ENCODE assay signal across 8 mouse cellular contexts in the genomic region with DNA sequence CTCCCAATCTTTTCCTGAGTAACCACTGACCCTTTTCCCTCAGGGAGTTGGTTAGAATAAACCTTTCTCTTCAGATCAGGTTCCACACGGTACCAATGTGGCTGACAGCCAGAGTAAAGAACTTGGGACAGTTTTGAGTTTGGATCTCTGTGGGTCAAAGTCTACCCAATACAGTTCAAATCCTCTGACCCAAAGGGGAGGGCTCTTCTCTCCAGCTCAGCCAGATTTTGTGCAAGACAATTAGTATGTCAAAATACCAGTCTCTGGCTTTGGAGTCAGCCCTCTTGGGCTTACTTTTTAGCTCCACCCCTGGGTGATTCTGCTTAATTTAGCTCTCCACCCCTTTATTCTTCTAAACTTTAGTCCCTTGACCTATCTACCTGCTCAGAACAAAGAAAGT. TPM values are rescaled to one million over a fixed set of nuclear protein-coding genes. Genes with fewer than 3 reads are reported as not detected.
DNase-seq lines count a peak whose midpoint lies in the region; ATAC-seq and TF ChIP-seq lines count a peak whose summit lies in the region.

No protein-coding gene starts in this region.

- peak overlapping the region; percentile 95 for H3K27ac ChIP-seq in forebrain, postnatal 0 days (ENCODE audit: low read depth, low read length)
- H3K27ac ChIP-seq in limb, embryonic 13.5 days, result peak overlapping the region; percentile 97
- H3K27ac ChIP-seq in neural tube, embryonic 12.5 days, result no peak overlapping the region

- peaks cover 62% of the 10 kb centered on the region for H3K4me1 ChIP-seq in E14TG2a.4 (replicated peaks; ENCODE audit: low read depth, low read length)
- H3K4me1 ChIP-seq in forebrain, postnatal 0 days (ENCODE audit: insufficient read depth), result peaks cover 11% of the 10 kb centered on the region
- peaks cover 48% of the 10 kb centered on the region for H3K4me1 ChIP-seq in limb, embryonic 13.5 days
- peaks cover 20% of the 10 kb centered on the region for H3K4me1 ChIP-seq in neural tube, embryonic 12.5 days

- no peaks in the 10 kb centered on the region for H3K9me3 ChIP-seq in E14TG2a.4 (ENCODE audit: low read length)
- no peaks in the 10 kb centered on the region for H3K9me3 ChIP-seq in forebrain, postnatal 0 days (ENCODE audit: low read length)
- H3K9me3 ChIP-seq in limb, embryonic 13.5 days, result no peaks in the 10 kb centered on the region
- no peaks in the 10 kb centered on the region for H3K9me3 ChIP-seq in neural tube, embryonic 12.5 days

- TF ChIP-seq CTCF in E14TG2a.4 (conservative IDR thresholded peaks at IDR 0.05; ENCODE audit: low read length), result no peak
- no peak for TF ChIP-seq CTCF in forebrain, postnatal 0 days (IDR thresholded peaks at IDR 0.05; ENCODE audit: low read depth)

- ATAC-seq in forebrain, postnatal 0 days, result no peak
- no peak for ATAC-seq in limb, embryonic 13.5 days (ENCODE audit: low FRiP score, low read depth)
- ATAC-seq in neural tube, embryonic 12.5 days (ENCODE audit: low FRiP score, low read depth), result no peak

- H3K36me3 ChIP-seq in E14TG2a.4 (ENCODE audit: insufficient read depth, low read length), result peaks cover 29% of the 10 kb centered on the region
- peaks cover 16% of the 10 kb centered on the region for H3K36me3 ChIP-seq in forebrain, postnatal 0 days (ENCODE audit: insufficient read depth)
- H3K36me3 ChIP-seq in limb, embryonic 13.5 days, result peaks cover 26% of the 10 kb centered on the region
- peaks cover 26% of the 10 kb centered on the region for H3K36me3 ChIP-seq in neural tube, embryonic 12.5 days

- H3K4me3 ChIP-seq in E14TG2a.4 (replicated peaks; ENCODE audit: low read length), result peak overlapping the region; percentile 69
- peak overlapping the region; percentile 97; the same call in 1 of the 2 replicates for H3K4me3 ChIP-seq in forebrain, postnatal 0 days (ENCODE audit: low read depth, low read length)
- peak overlapping the region; percentile 94 for H3K4me3 ChIP-seq in limb, embryonic 13.5 days
- peak overlapping the region; percentile 97; the same call in 1 of the 2 replicates for H3K4me3 ChIP-seq in neural tube, embryonic 12.5 days

- peak overlapping the region; percentile 76 for H3K4me2 ChIP-seq in forebrain, postnatal 0 days (ENCODE audit: low read depth)
- H3K4me2 ChIP-seq in limb, embryonic 13.5 days (replicated peaks), result peak overlapping the region; percentile 51
- peak overlapping the region; percentile 92 for H3K4me2 ChIP-seq in neural tube, embryonic 12.5 days (replicated peaks)

- no peak overlapping the region for H3K9ac ChIP-seq in forebrain, postnatal 0 days
- peak overlapping the region; percentile 50 for H3K9ac ChIP-seq in limb, embryonic 13.5 days
- 0 out of 2 replicates have a peak overlapping the region, but pooled peaks have one; percentile 21 for H3K9ac ChIP-seq in neural tube, embryonic 12.5 days

- H3K27me3 ChIP-seq in E14TG2a.4 (ENCODE audit: insufficient read depth, low read length), result no peaks in the 10 kb centered on the region
- H3K27me3 ChIP-seq in forebrain, postnatal 0 days (ENCODE audit: insufficient read depth, low read length), result no peaks in the 10 kb centered on the region
- H3K27me3 ChIP-seq in limb, embryonic 13.5 days, result no peaks in the 10 kb centered on the region
- H3K27me3 ChIP-seq in neural tube, embryonic 12.5 days (replicated peaks), result no peaks in the 10 kb centered on the region

- peak; percentile 58 for DNase-seq in adrenal gland, adult 2 months
- DNase-seq in adrenal gland, postnatal 4 days (ENCODE audit: low spot score in 2 of 2), result no peak
- DNase-seq in forebrain, postnatal 0 days, result no peak
- DNase-seq in spleen, postnatal 14 days (ENCODE audit: low spot score in 2 of 2), result no peak
- no peak for DNase-seq in right cerebral cortex, adult 18-20 months

- 34% methylated on average over 1 of the region's 1 CpGs for WGBS in forebrain, postnatal 0 days
- 25% methylated on average over 1 of the region's 1 CpGs for WGBS in limb, embryonic 13.5 days
- WGBS in neural tube, embryonic 12.5 days, result 48% methylated on average over 1 of the region's 1 CpGs

RNA-seq across cellular contexts. Expression of gene Mlf2, which starts 1.0 kb away (rescaled TPM):
- total RNA-seq in adrenal gland, adult 2 months (2021), result 100 to 1,000 TPM; 269 to 320 TPM
- 390 and 451 TPM in 2 replicates for polyA plus RNA-seq in adrenal gland, adult 2 months (2012; rRNA removed)
- 100 to 1,000 TPM; 257 to 265 TPM for total RNA-seq in adrenal gland, postnatal 4 days (2021)
- total RNA-seq in forebrain, postnatal 0 days (2014; rRNA removed), result 432 and 471 TPM in 2 replicates
- polyA plus RNA-seq in forebrain, postnatal 0 days (2015; fragmentation: Nextera tagmentation; extraction: Ambion mirVana), result 665 and 718 TPM in 2 replicates
- 354 and 355 TPM in 2 replicates for polyA plus RNA-seq in limb, embryonic 13.5 days (2015; fragmentation: Nextera tagmentation; extraction: Ambion mirVana)
- polyA plus RNA-seq in neural tube, embryonic 12.5 days (2016; fragmentation: Nextera tagmentation; extraction: Ambion mirVana), result 546 and 556 TPM in 2 replicates

RNA-seq across cellular contexts. Expression of gene Ptms, which starts 10.3 kb away (rescaled TPM):
- 100 to 1,000 TPM; 828 to 858 TPM for total RNA-seq in adrenal gland, adult 2 months (2021)
- polyA plus RNA-seq in adrenal gland, adult 2 months (2012; rRNA removed), result 2,208 and 2,873 TPM in 2 replicates
- total RNA-seq in adrenal gland, postnatal 4 days (2021), result 100 to 1,000 TPM; 692 to 728 TPM
- 722 and 784 TPM in 2 replicates for total RNA-seq in forebrain, postnatal 0 days (2014; rRNA removed)
- polyA plus RNA-seq in forebrain, postnatal 0 days (2015; fragmentation: Nextera tagmentation; extraction: Ambion mirVana), result 1,090 and 1,099 TPM in 2 replicates
- polyA plus RNA-seq in limb, embryonic 13.5 days (2015; fragmentation: Nextera tagmentation; extraction: Ambion mirVana), result 303 and 321 TPM in 2 replicates
- polyA plus RNA-seq in neural tube, embryonic 12.5 days (2016; fragmentation: Nextera tagmentation; extraction: Ambion mirVana), result 718 and 773 TPM in 2 replicates

RNA-seq across cellular contexts. Expression of gene Lag3, which starts 18.7 kb away (rescaled TPM):
- 1 to 10 TPM; 1.1 to 1.5 TPM for total RNA-seq in adrenal gland, adult 2 months (2021)
- polyA plus RNA-seq in adrenal gland, adult 2 months (2012; rRNA removed), result 2.1 and 2.5 TPM in 2 replicates
- total RNA-seq in adrenal gland, postnatal 4 days (2021), result 1 to 10 TPM; 1.5 to 1.7 TPM
- total RNA-seq in forebrain, postnatal 0 days (2014; rRNA removed), result 1.9 and 2.4 TPM in 2 replicates
- polyA plus RNA-seq in forebrain, postnatal 0 days (2015; fragmentation: Nextera tagmentation; extraction: Ambion mirVana), result 2.6 and 3.9 TPM in 2 replicates
- polyA plus RNA-seq in limb, embryonic 13.5 days (2015; fragmentation: Nextera tagmentation; extraction: Ambion mirVana), result 1.7 and 3.1 TPM in 2 replicates
- polyA plus RNA-seq in neural tube, embryonic 12.5 days (2016; fragmentation: Nextera tagmentation; extraction: Ambion mirVana), result 1.8 and 2.2 TPM in 2 replicates

RNA-seq across cellular contexts. Expression of gene Cops7a, which starts 35.1 kb away (rescaled TPM):
- total RNA-seq in adrenal gland, adult 2 months (2021), result 100 to 1,000 TPM; 128 to 152 TPM
- polyA plus RNA-seq in adrenal gland, adult 2 months (2012; rRNA removed), result 220 and 384 TPM in 2 replicates
- 100 to 1,000 TPM; 143 to 151 TPM for total RNA-seq in adrenal gland, postnatal 4 days (2021)
- total RNA-seq in forebrain, postnatal 0 days (2014; rRNA removed), result 82.4 and 117 TPM in 2 replicates
- 87.8 and 93.0 TPM in 2 replicates for polyA plus RNA-seq in forebrain, postnatal 0 days (2015; fragmentation: Nextera tagmentation; extraction: Ambion mirVana)
- polyA plus RNA-seq in limb, embryonic 13.5 days (2015; fragmentation: Nextera tagmentation; extraction: Ambion mirVana), result 128 and 133 TPM in 2 replicates
- polyA plus RNA-seq in neural tube, embryonic 12.5 days (2016; fragmentation: Nextera tagmentation; extraction: Ambion mirVana), result 91.5 and 99.8 TPM in 2 replicates

RNA-seq across cellular contexts. Expression of gene Cd4, which starts 42.2 kb away (rescaled TPM):
- total RNA-seq in adrenal gland, adult 2 months (2021), result under 1 TPM; 0.31 to 0.55 TPM
- 0.52 and 0.61 TPM in 2 replicates for polyA plus RNA-seq in adrenal gland, adult 2 months (2012; rRNA removed)
- under 1 TPM; 0.62 to 0.84 TPM for total RNA-seq in adrenal gland, postnatal 4 days (2021)
- 0.57 and 0.69 TPM in 2 replicates for total RNA-seq in forebrain, postnatal 0 days (2014; rRNA removed)
- polyA plus RNA-seq in forebrain, postnatal 0 days (2015; fragmentation: Nextera tagmentation; extraction: Ambion mirVana), result 0.25 and 0.72 TPM in 2 replicates
- 0.04 and 0.15 TPM in 2 replicates for polyA plus RNA-seq in limb, embryonic 13.5 days (2015; fragmentation: Nextera tagmentation; extraction: Ambion mirVana)
- 0.06 TPM in 1 of 2 replicates, not detected in the other for polyA plus RNA-seq in neural tube, embryonic 12.5 days (2016; fragmentation: Nextera tagmentation; extraction: Ambion mirVana)
